In the genomic region with DNA sequence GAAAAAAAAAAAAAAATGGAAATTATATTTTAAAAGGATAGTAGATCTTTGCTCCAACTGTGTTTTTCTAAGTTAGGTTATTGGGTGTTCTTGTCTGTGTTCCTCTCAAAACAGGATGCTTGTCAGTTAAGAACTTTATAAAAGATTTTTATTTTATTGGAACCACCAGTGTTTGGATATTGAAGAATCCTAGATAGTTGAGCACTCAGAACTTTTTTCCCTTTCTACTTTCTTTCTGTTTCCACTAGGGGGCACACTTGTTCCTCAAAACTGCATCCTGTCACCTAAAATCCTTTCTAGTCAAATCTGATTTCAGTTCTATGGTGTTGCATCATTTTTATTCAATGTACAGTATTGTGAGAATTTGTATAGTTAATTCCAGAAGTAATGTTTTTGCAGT, we compare ENCODE assay signal across 10 mouse cellular contexts. TPM values are rescaled to one million over a fixed set of nuclear protein-coding genes. Genes with fewer than 3 reads are reported as not detected.
DNase-seq lines count a peak whose midpoint lies in the region; ATAC-seq and TF ChIP-seq lines count a peak whose summit lies in the region.
"Had no signal": no experiment of that assay in that cellular context is flagged by ENCODE, and none has a peak within 500 bp of the region (broad histone marks: within the 10 kb centered on the region; RNA-seq: fewer than 3 reads in every experiment).

No protein-coding gene starts in this region.

- H3K27me3 ChIP-seq in forebrain, postnatal 0 days (ENCODE audit: insufficient read depth, low read length) = no peaks in the 10 kb centered on the region
- no peaks in the 10 kb centered on the region for H3K27me3 ChIP-seq in forebrain, embryonic 10.5 days (ENCODE audit: poor library complexity, severe bottlenecking)
- no peaks in the 10 kb centered on the region for H3K27me3 ChIP-seq in midbrain, embryonic 11.5 days (ENCODE audit: control insufficient read depth, insufficient read depth, low read length)
- H3K27me3 ChIP-seq in midbrain, embryonic 10.5 days (ENCODE audit: low read depth, poor library complexity, severe bottlenecking) = no peaks in the 10 kb centered on the region
- H3K27me3 ChIP-seq: embryonic facial prominence, embryonic 13.5 days; neural tube, embryonic 12.5 days had no signal

- DNase-seq in forebrain, postnatal 0 days = peak; percentile 52
- DNase-seq in forebrain, embryonic 10.5 days (ENCODE audit: extremely low spot score, low spot score) = no peak
- DNase-seq in midbrain, embryonic 11.5 days (ENCODE audit: low spot score, missing footprints) = peak; percentile 88
- no peak for DNase-seq in midbrain, embryonic 10.5 days (ENCODE audit: low spot score)
- peak; percentile 66 for DNase-seq in embryo, embryonic 10.5 days (ENCODE audit: low spot score)
- peak; percentile 62 for DNase-seq in retina, embryonic 14.5 days (ENCODE audit: low spot score)
- DNase-seq in layer of hippocampus, adult 18-20 months (ENCODE audit: low spot score in 2 of 2) = no peak
- DNase-seq in thymus, postnatal 14 days = no peak

- no peaks in the 10 kb centered on the region for H3K4me1 ChIP-seq in forebrain, postnatal 0 days (ENCODE audit: insufficient read depth)
- H3K4me1 ChIP-seq in forebrain, embryonic 10.5 days = no peaks in the 10 kb centered on the region
- H3K4me1 ChIP-seq in midbrain, embryonic 11.5 days (ENCODE audit: control insufficient read depth, insufficient read depth, low read length) = no peaks in the 10 kb centered on the region
- H3K4me1 ChIP-seq in midbrain, embryonic 10.5 days = no peaks in the 10 kb centered on the region
- H3K4me1 ChIP-seq: embryonic facial prominence, embryonic 13.5 days; neural tube, embryonic 12.5 days had no signal

- H3K4me2 ChIP-seq in forebrain, postnatal 0 days (ENCODE audit: low read depth) = no peak overlapping the region
- H3K4me2 ChIP-seq in midbrain, embryonic 11.5 days = no peak overlapping the region
- H3K4me2 ChIP-seq: embryonic facial prominence, embryonic 13.5 days; neural tube, embryonic 12.5 days had no signal

- ATAC-seq in forebrain, postnatal 0 days = no peak
- ATAC-seq in midbrain, embryonic 11.5 days (ENCODE audit: low FRiP score) = no peak

- H3K36me3 ChIP-seq in forebrain, postnatal 0 days (ENCODE audit: insufficient read depth) = peaks cover 7% of the 10 kb centered on the region; the same call in 1 of the 2 replicates
- peaks cover 60% of the 10 kb centered on the region for H3K36me3 ChIP-seq in forebrain, embryonic 10.5 days (replicated peaks)
- H3K36me3 ChIP-seq in midbrain, embryonic 11.5 days (ENCODE audit: control insufficient read depth, insufficient read depth, low read length) = peaks cover 2% of the 10 kb centered on the region; the same call in 1 of the 2 replicates
- peaks cover 59% of the 10 kb centered on the region for H3K36me3 ChIP-seq in midbrain, embryonic 10.5 days

- H3K27ac ChIP-seq in forebrain, postnatal 0 days (ENCODE audit: low read depth, low read length) = no peak overlapping the region
- no peak overlapping the region for H3K27ac ChIP-seq in forebrain, embryonic 10.5 days
- H3K27ac ChIP-seq in midbrain, embryonic 11.5 days (ENCODE audit: low read depth, low read length) = no peak overlapping the region
- H3K27ac ChIP-seq in midbrain, embryonic 10.5 days (replicated peaks) = no peak overlapping the region
- H3K27ac ChIP-seq: embryonic facial prominence, embryonic 13.5 days; neural tube, embryonic 12.5 days had no signal

- TF ChIP-seq CTCF in forebrain, postnatal 0 days (IDR thresholded peaks at IDR 0.05; ENCODE audit: low read depth) = peak; percentile 68

- no peaks in the 10 kb centered on the region for H3K9me3 ChIP-seq in forebrain, postnatal 0 days (ENCODE audit: low read length)
- H3K9me3 ChIP-seq in forebrain, embryonic 10.5 days = no peaks in the 10 kb centered on the region
- no peaks in the 10 kb centered on the region for H3K9me3 ChIP-seq in midbrain, embryonic 11.5 days (ENCODE audit: control insufficient read depth, low read length)
- H3K9me3 ChIP-seq in midbrain, embryonic 10.5 days (replicated peaks) = no peaks in the 10 kb centered on the region
- H3K9me3 ChIP-seq: embryonic facial prominence, embryonic 13.5 days; neural tube, embryonic 12.5 days had no signal

- no peak overlapping the region for H3K4me3 ChIP-seq in forebrain, postnatal 0 days (ENCODE audit: low read depth, low read length)
- no peak overlapping the region for H3K4me3 ChIP-seq in forebrain, embryonic 10.5 days
- no peak overlapping the region for H3K4me3 ChIP-seq in midbrain, embryonic 11.5 days (ENCODE audit: low read depth, low read length)
- no peak overlapping the region for H3K4me3 ChIP-seq in midbrain, embryonic 10.5 days
- H3K4me3 ChIP-seq: embryonic facial prominence, embryonic 13.5 days; neural tube, embryonic 12.5 days had no signal

- H3K9ac ChIP-seq in forebrain, postnatal 0 days = no peak overlapping the region
- H3K9ac ChIP-seq in midbrain, embryonic 11.5 days (ENCODE audit: low read length) = no peak overlapping the region
- H3K9ac ChIP-seq: embryonic facial prominence, embryonic 13.5 days; neural tube, embryonic 12.5 days had no signal

RNA-seq across cellular contexts. Expression of a gene that starts 51.5 kb away (rescaled TPM):
- 8.2 and 13.2 TPM in 2 replicates for total RNA-seq in forebrain, postnatal 0 days (2014; rRNA removed)
- polyA plus RNA-seq in forebrain, postnatal 0 days (2015; fragmentation: Nextera tagmentation; extraction: Ambion mirVana) = 2.3 and 2.4 TPM in 2 replicates
- 19.1 and 20.4 TPM in 2 replicates for polyA plus RNA-seq in forebrain, embryonic 10.5 days (2016; fragmentation: Nextera tagmentation; extraction: Ambion mirVana)
- polyA plus RNA-seq in midbrain, embryonic 11.5 days (2014; fragmentation: Nextera tagmentation; extraction: Ambion mirVana) = 6.7 and 7.0 TPM in 2 replicates
- 16.5 and 16.9 TPM in 2 replicates for polyA plus RNA-seq in midbrain, embryonic 10.5 days (2016; fragmentation: Nextera tagmentation; extraction: Ambion mirVana)
- total RNA-seq in layer of hippocampus, adult 18-20 months (2021) = 1 to 10 TPM; 4.0 to 5.1 TPM

Comparison
In these comparisons a context has a peak if more than half of its experiments do, and no peak if none do; other contexts are left out.
1. DNase-seq: peak in forebrain, postnatal 0 days (single experiment), midbrain, embryonic 11.5 days (single experiment), embryo, embryonic 10.5 days (single experiment) and retina, embryonic 14.5 days (single experiment); none in forebrain, embryonic 10.5 days (single experiment), midbrain, embryonic 10.5 days (single experiment), layer of hippocampus, adult 18-20 months (0 of 2) and thymus, postnatal 14 days (single experiment).